Mouse (Mus musculus) stomach, postnatal 0 days (tissue): ENCODE results near the gene Pitx2. TPM values are rescaled to one million over a fixed set of nuclear protein-coding genes. Genes with fewer than 3 reads are reported as not detected.

Source experiments
- ATAC-seq: fragments of 200-750 bp; cut with Nextera tagmentation; 2 replicates; pipeline ENCODE4 v1.8.0; 2017; ENCODE audit not compliant: low FRiP score, low TSS enrichment
- DNase-seq: peaks from one replicate; pipeline ENCODE4 v3.0.0-alpha.2; 2016; ENCODE audit warnings: low spot score
- H3K27ac ChIP-seq: fragments of 300-500 bp; sonication (generic); replicated peaks from 2 replicates; pipeline ENCODE4 v1.5.1; 2014; ENCODE audit warnings: mild to moderate bottlenecking, control low read depth
- H3K27me3 ChIP-seq: fragments of 300-500 bp; sonication (generic); 2 replicates; pipeline ENCODE4 v1.6.1; 2014; ENCODE audit warnings: low read length; ENCODE audit not compliant: control insufficient read depth, insufficient read depth
- H3K36me3 ChIP-seq: fragments of 300-500 bp; sonication (generic); 2 replicates; pipeline ENCODE4 v1.6.1; 2014; ENCODE audit warnings: low read length, mixed read lengths; ENCODE audit not compliant: control insufficient read depth, insufficient read depth
- H3K4me1 ChIP-seq: fragments of 300-500 bp; sonication (generic); replicated peaks from 2 replicates; pipeline ENCODE4 v1.6.1; 2014; ENCODE audit warnings: antibody characterized with exemption; ENCODE audit not compliant: control insufficient read depth, insufficient read depth
- H3K4me2 ChIP-seq: fragments of 300-500 bp; sonication (generic); replicated peaks from 2 replicates; pipeline ENCODE4 v1.6.1; 2014; ENCODE audit warnings: low read depth, mild to moderate bottlenecking, control low read depth, moderate library complexity
- H3K4me3 ChIP-seq: fragments of 300-500 bp; sonication (generic); 2 replicates; pipeline ENCODE4 v1.5.1; 2014; ENCODE audit warnings: low read depth, low read length, control low read depth
- H3K9ac ChIP-seq: fragments of 300-500 bp; sonication (generic); 2 replicates; pipeline ENCODE4 v1.6.1; 2014; ENCODE audit warnings: mild to moderate bottlenecking, low read length, control low read depth, mixed read lengths
- H3K9me3 ChIP-seq: fragments of 300-500 bp; sonication (generic); 2 replicates; pipeline ENCODE4 v1.6.1; 2016; ENCODE audit warnings: low read length; ENCODE audit not compliant: control insufficient read depth
- CTCF ChIP-seq: IDR thresholded peaks from 2 replicates; pipeline ENCODE4 v1.5.1; 2016; ENCODE audit warnings: antibody characterized with exemption, low read depth, mild to moderate bottlenecking, moderate library complexity
- EP300 ChIP-seq: optimal IDR thresholded peaks from 2 replicates; pipeline ENCODE3; 2016; ENCODE audit warnings: antibody characterized with exemption
- WGBS: fragments of 180-500 bp; shearing (Covaris S2); extraction: QIAGEN DNeasy Blood & Tissue Kit; methylation state at CpG from one replicate; pipeline ENCODE4 v1.1.7; 2014; 5-methylcytosine and 5-hydroxymethylcytosine counted together
- polyA plus RNA-seq: library from polyadenylated mRNA; unstranded; fragments of >200 nt; fragmentation: Nextera tagmentation; extraction: Ambion mirVana; gene quantifications from 2 replicates; pipeline ENCODE4 v1.2.1, GENCODE M21; 2015

Gene Pitx2
- polyA plus RNA-seq, 1 experiment from 2014 or later = 9.7 TPM

DNA sequence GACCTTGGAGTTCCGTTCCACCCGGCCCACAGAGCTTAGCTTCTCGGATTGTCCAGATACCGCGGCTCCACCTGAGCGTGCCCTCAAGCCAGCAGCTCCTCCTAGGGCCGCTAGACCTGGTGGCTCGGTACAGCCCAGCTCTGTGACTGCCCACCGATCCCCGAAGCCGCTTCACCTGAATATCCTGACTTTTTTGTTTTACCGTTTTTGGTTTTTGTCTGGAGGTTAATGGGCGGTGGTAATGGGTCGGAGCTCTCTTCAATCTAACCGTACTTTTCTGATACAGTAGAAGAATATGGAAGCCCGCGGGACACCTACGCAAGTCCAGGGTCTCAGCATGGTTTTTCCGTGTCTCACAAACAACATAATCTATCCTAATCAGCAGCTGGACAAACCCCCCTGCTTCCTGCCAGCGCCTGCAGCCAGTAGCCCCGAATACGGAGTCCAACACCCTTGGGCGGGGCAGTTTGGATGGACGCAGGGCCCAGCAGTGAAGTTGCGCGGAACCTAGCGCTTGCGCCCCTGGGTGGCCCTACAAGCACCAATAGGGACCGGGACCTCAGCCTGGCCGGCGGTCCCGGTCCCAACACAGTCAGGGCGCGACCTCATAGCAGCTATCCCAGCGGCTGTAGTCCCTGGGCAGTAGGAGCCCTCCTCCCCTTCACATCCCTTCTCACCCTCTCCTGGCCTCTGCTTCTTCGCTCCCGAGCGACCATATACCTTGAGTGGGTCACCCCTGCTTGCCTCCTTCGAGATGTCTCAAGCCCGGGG lies 25.3 kb downstream of the Pitx2 start:
- TF ChIP-seq CTCF (no peak), EP300 (no peak)
- Histone ChIP-seq H3K9ac (no peak overlapping the region), H3K4me1 (no peaks in the 10 kb centered on the region), H3K36me3 (no peaks in the 10 kb centered on the region), H3K9me3 (no peaks in the 10 kb centered on the region), H3K4me2 (peak overlapping the region; percentile 36), H3K4me3 (peak overlapping the region; percentile 18), H3K27ac (no peak overlapping the region), H3K27me3 (peaks cover 6% of the 10 kb centered on the region; the same call in 1 of the 2 replicates)
- 4% methylated on average over 40 of the region's 40 CpGs for WGBS
- DNase-seq (no peak), ATAC-seq (no peak)

DNA sequence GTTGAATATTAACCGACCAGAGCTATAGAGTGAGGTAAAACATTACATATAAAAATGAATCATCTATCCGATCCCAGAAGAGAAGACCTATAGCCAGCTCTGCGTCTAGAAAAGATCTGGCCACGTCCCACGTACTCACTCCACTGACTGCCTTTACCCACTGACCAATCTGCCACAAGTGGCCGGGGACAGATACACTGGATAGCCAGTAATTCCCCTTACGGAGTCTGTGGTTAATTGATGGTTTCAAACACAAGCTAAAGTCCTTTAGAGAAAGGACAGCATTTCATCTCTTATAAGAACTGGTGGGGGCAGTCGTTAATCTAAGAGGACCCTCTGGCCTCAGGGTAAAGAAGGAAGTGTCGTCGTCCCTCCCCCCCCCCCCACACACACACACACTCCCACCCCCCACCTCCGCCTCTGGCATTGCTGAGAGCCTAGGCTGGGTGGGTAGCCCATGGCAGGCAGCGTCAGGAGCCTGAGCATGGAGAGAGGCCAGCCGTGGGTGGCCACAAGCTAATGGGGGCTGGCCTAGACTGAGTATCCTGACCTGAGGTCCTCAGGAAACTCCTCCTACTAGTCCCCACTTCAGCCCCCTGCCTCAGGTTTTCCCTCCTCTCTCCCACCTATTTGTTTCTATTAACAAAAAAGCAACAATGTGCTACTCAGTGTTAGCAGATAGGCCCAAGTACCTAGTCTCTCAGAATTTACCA lies 26.1 kb downstream of the Pitx2 start:
- TF ChIP-seq CTCF (no peak), EP300 (no peak)
- Histone ChIP-seq H3K4me3 (no peak overlapping the region), H3K9me3 (no peaks in the 10 kb centered on the region), H3K27me3 (peaks cover 2% of the 10 kb centered on the region; the same call in 1 of the 2 replicates), H3K4me1 (no peaks in the 10 kb centered on the region), H3K36me3 (no peaks in the 10 kb centered on the region), H3K4me2 (no peak overlapping the region), H3K9ac (no peak overlapping the region), H3K27ac (no peak overlapping the region)
- no peak for DNase-seq
- WGBS = 11% methylated on average over 12 of the region's 13 CpGs
- no peak for ATAC-seq

DNA sequence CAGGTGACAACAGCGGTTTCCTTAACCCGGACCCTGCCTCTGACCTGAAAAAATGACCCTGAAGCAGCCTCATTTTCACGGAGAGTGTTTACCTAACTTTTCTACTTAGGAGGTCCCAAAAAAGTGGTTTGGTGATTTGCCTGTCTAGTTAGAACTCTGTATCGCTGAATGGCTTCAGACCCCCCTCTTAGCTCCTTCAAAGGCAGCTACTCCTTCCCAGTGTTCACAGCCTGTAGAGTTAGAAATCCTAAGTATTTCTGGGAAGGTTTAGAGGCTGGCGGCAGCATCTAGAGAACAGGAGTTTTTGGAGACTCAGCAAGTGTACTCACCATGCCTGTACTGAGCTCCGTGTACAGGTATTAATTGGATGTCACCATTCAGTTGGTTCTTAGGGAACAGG lies 27.0 kb downstream of the Pitx2 start:
- WGBS = 15% methylated on average over 6 of the region's 6 CpGs
- DNase-seq = no peak
- TF ChIP-seq CTCF (no peak), EP300 (no peak)
- Histone ChIP-seq H3K4me1 (no peaks in the 10 kb centered on the region), H3K9ac (no peak overlapping the region), H3K4me2 (no peak overlapping the region), H3K9me3 (no peaks in the 10 kb centered on the region), H3K36me3 (no peaks in the 10 kb centered on the region), H3K27me3 (peaks cover 2% of the 10 kb centered on the region; the same call in 1 of the 2 replicates), H3K27ac (no peak overlapping the region), H3K4me3 (no peak overlapping the region)
- ATAC-seq = no peak

DNA sequence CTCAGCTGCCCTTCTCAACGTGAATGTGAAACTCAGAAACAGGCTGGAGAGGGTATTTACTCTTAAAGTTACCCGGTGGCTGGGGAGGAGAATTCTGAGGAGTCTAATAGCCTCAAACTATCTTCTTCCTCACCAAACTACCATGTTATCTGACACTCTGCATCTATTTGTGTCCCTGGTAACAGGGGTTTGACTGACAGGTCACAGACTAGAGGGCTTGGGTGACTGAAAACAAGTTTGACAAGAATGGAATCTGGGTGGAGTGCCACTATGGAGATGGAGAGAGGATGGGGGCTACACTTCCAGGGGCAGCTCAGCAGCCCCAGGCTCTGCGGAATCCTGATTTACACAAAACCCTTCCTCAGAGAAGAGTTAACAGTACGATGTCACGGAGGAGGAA lies 27.7 kb downstream of the Pitx2 start:
- ATAC-seq (no peak), DNase-seq (no peak)
- no peak overlapping the region for H3K4me2 ChIP-seq
- H3K36me3 ChIP-seq = no peaks in the 10 kb centered on the region
- TF ChIP-seq EP300 (no peak), CTCF (no peak)
- H3K27ac ChIP-seq = no peak overlapping the region
- no peaks in the 10 kb centered on the region for H3K4me1 ChIP-seq
- no peak overlapping the region for H3K4me3 ChIP-seq
- H3K9me3 ChIP-seq = no peaks in the 10 kb centered on the region
- H3K27me3 ChIP-seq = peaks cover 2% of the 10 kb centered on the region; the same call in 1 of the 2 replicates
- 17% methylated on average over 5 of the region's 5 CpGs for WGBS
- no peak overlapping the region for H3K9ac ChIP-seq

DNA sequence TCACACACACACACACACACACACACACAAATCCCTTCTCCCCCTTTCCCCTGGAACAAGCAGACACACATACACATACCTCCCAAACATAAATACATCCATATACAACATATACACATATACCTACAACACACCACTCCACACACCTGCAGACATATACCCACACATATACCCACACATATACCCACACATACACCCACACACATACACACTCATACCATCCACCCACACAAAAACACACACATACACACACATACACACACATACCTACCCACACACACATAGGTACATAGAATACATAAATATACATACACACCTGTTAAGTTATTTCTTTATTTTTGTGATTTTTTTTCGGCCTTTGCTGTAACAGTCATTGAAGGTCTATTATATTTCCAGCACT lies 38.3 kb downstream of the Pitx2 start:
- ATAC-seq (no peak), DNase-seq (no peak)
- Histone ChIP-seq H3K9ac (no peak overlapping the region), H3K36me3 (no peaks in the 10 kb centered on the region), H3K4me2 (no peak overlapping the region), H3K9me3 (no peaks in the 10 kb centered on the region), H3K4me3 (no peak overlapping the region), H3K27ac (no peak overlapping the region), H3K27me3 (no peaks in the 10 kb centered on the region), H3K4me1 (no peaks in the 10 kb centered on the region)
- no peak for TF ChIP-seq CTCF
- no peak for TF ChIP-seq EP300
- 82% methylated on average over 1 of the region's 1 CpGs for WGBS
